Mouse (Mus musculus) liver, postnatal 0 days (tissue): ENCODE data around the gene Fabp3.

Source experiments
- CTCF ChIP-seq: sonication (generic); IDR thresholded peaks from 2 replicates; pipeline ENCODE4 v1.5.1; 2016; ENCODE audit warnings: antibody characterized with exemption, low read depth
- EP300 ChIP-seq: IDR thresholded peaks from 2 replicates; pipeline ENCODE4 v1.6.1; 2016; ENCODE audit warnings: antibody characterized with exemption, low read depth, mild to moderate bottlenecking

DNA sequence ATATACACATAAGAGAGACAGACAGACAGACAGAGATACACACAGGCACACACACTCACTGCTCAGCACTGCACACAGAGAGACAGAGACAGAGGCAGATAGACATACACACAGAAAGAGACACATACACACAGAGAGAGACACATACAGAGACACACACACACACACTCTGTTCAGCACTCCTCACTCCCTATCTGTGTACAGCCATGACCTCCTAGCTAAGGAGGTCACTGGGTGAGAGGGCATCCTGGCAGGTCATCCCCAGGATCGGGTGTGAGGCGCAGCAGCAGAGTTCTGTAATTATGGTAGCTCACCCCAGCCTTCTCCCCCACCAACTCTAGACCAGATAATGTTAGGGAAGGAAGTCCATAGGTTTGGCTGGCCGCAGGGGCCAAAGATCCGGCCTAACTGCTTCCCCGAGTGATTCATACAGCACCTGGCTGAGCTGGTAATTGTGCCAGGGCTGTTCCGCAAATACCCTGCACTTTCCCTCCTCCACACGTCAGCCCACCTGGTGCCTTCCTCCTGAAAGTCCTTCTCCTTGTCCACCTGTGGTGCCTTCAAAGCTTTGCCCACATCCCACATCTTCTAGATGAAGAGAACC, 31.7 kb upstream of the Fabp3 start:
- TF ChIP-seq CTCF (no peak), EP300 (no peak)
